Mouse (Mus musculus) T-helper 2 cell (primary cell): ENCODE results near the gene Vsx1.

Source experiments
- in situ Hi-C: fragments of 300-600 bp; cut with MboI, MseI; formaldehyde crosslinking; loops from one replicate; pipeline ENCODE4 v1.15.1; 2025; ENCODE audit warnings: high pct_unique_total_duplicates

The Vsx1 gene

GRCm38 (mm10) chr2:150646411-150647121 lies 42.6 kb downstream of the Vsx1 start:
- in situ Hi-C loops = no loop called here

- in situ Hi-C loops = no loop called here
These were observed 43.9 kb downstream of the Vsx1 start for GRCm38 (mm10) chr2:150645225-150645624.

- in situ Hi-C loops = no loop called here
These were observed 45.3 kb downstream of the Vsx1 start for GRCm38 (mm10) chr2:150643726-150644415.

GRCm38 (mm10) chr2:150643166-150643565 lies 46.0 kb downstream of the Vsx1 start:
- in situ Hi-C loops = no loop called here

- in situ Hi-C loops = no loop called here
These were observed 50.8 kb downstream of the Vsx1 start for GRCm38 (mm10) chr2:150638370-150638733.

GRCm38 (mm10) chr2:150637702-150638369 lies 51.3 kb downstream of the Vsx1 start:
- in situ Hi-C loops = no loop called here

- in situ Hi-C loops = no loop called here
These were observed 53.2 kb downstream of the Vsx1 start for GRCm38 (mm10) chr2:150635877-150636446.
